Mouse (Mus musculus) C2C12 (cell line): ENCODE results near the gene Dnhd1. TPM values are rescaled to one million over a fixed set of nuclear protein-coding genes. Genes with fewer than 3 reads are reported as not detected.
"Not testable (repeated sequence)": the region's sequence is repeated elsewhere in the genome, so short reads cannot be mapped to it uniquely, and the experiment has no call there.

Experiments used
- H3K27me3 ChIP-seq: one replicate; pipeline ENCODE4 v1.6.1; 2011; ENCODE audit not compliant: control insufficient read depth, insufficient read depth, insufficient read length
- H3K36me3 ChIP-seq: one replicate; pipeline ENCODE4 v1.6.1; 2011; ENCODE audit not compliant: control insufficient read depth, insufficient read depth
- H3K4me3 ChIP-seq: one replicate; pipeline ENCODE4 v1.5.1; 2011; ENCODE audit warnings: mild to moderate bottlenecking, control low read depth; ENCODE audit not compliant: poor library complexity, insufficient read depth, severe bottlenecking
- H3K79me2 ChIP-seq: one replicate; pipeline ENCODE4 v1.6.1; 2011; ENCODE audit not compliant: control insufficient read depth, insufficient read depth
- H3K79me3 ChIP-seq: one replicate; pipeline ENCODE4 v1.6.1; 2011; ENCODE audit warnings: low read depth, control low read depth
- H3ac ChIP-seq: one replicate; pipeline ENCODE3; 2011; ENCODE audit warnings: low read depth; ENCODE audit not compliant: control insufficient read depth, insufficient read length
- CEBPB ChIP-seq: IDR thresholded peaks from one replicate; pipeline ENCODE4 v1.6.1; 2011; ENCODE audit warnings: low read depth, mild to moderate bottlenecking, control low read depth, moderate library complexity
- CTCF ChIP-seq: IDR thresholded peaks from one replicate; pipeline ENCODE4 v1.5.1; 2011; ENCODE audit not compliant: control insufficient read depth, insufficient read depth, insufficient read length
- FOSL1 ChIP-seq: IDR thresholded peaks from one replicate; pipeline ENCODE4 v1.8.0; 2011; ENCODE audit warnings: mild to moderate bottlenecking, low read length; ENCODE audit not compliant: poor library complexity, insufficient read depth, severe bottlenecking
- MAX ChIP-seq: IDR thresholded peaks from one replicate; pipeline ENCODE4 v1.6.1; 2011; ENCODE audit warnings: mild to moderate bottlenecking, control low read depth
- MYOD1 ChIP-seq: IDR thresholded peaks from one replicate; pipeline ENCODE4 v1.6.1; 2011; ENCODE audit warnings: low read depth; ENCODE audit not compliant: control insufficient read depth, insufficient read length
- MYOG ChIP-seq: IDR thresholded peaks from one replicate; pipeline ENCODE4 v1.6.1; 2011; ENCODE audit not compliant: control insufficient read depth, insufficient read length; ENCODE audit errors: extremely low read depth
- USF1 ChIP-seq: IDR thresholded peaks from one replicate; pipeline ENCODE4 v1.6.1; 2011; ENCODE audit warnings: low read depth, mild to moderate bottlenecking, control low read depth, moderate library complexity
- polyA plus RNA-seq: library from polyadenylated mRNA; unstranded; fragments of >200 nt; fragmentation: generic; extraction: Trizol; gene quantifications from one replicate; pipeline ENCODE4 v1.2.1, GENCODE M21; 2012; ENCODE audit warnings: missing spikeins

The Dnhd1 gene
- polyA plus RNA-seq, 1 experiment = 0.35 TPM

DNA sequence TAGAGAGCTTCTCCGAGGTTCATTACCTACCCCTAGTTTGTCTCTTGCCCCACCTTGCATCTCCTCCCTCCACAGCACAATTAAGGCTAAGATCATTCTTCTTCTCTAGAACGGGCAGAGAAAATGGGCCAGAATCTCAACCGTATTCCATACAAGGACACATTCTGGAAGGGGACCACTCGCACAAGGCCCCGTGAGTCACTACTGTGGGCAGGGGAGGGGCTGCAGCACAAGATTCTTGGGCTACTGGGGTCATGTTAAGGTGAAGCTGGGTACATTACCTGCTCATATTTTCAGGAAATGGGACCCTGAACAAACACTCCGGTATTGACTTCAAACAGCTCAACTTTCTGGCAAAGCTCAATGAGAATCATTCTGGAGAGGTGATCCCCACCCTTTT is 90.2 kb downstream of the Dnhd1 start:
- Histone ChIP-seq H3K79me3 (peaks cover 38% of the 10 kb centered on the region), H3K36me3 (peaks cover 40% of the 10 kb centered on the region), H3K4me3 (no peak overlapping the region), H3K27me3 (no peaks in the 10 kb centered on the region), H3K79me2 (peaks cover 68% of the 10 kb centered on the region), H3ac (no peak overlapping the region)
- TF ChIP-seq FOSL1 (no peak), MAX (no peak), CTCF (no peak), MYOD1 (no peak), MYOG (no peak), CEBPB (no peak), USF1 (no peak)

DNA sequence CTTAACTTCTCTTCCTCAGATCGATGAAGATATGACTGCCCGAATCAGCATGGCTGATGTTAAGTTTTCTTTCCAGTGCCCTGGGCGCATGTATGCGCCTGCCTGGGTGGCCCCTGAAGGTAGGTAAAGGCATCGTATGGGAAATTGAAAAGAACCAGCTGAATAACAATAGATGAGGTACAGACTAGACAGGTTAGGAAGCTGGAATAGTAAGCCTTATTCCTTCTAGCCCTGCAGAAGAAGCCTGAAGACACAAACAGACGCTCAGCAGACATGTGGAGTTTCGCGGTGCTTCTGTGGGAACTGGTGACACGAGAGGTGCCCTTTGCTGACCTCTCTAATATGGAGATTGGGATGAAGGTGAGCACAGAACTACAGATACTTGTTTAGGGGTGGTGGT is 91.4 kb downstream of the Dnhd1 start:
- no peak for TF ChIP-seq MYOD1
- no peak for TF ChIP-seq CTCF
- no peak for TF ChIP-seq MAX
- no peak for TF ChIP-seq USF1
- TF ChIP-seq MYOG = no peak
- TF ChIP-seq CEBPB = no peak
- no peak for TF ChIP-seq FOSL1
- Histone ChIP-seq H3K79me2 (peaks cover 59% of the 10 kb centered on the region), H3K27me3 (no peaks in the 10 kb centered on the region), H3ac (no peak overlapping the region), H3K4me3 (no peak overlapping the region), H3K36me3 (peaks cover 40% of the 10 kb centered on the region), H3K79me3 (peaks cover 32% of the 10 kb centered on the region)

DNA sequence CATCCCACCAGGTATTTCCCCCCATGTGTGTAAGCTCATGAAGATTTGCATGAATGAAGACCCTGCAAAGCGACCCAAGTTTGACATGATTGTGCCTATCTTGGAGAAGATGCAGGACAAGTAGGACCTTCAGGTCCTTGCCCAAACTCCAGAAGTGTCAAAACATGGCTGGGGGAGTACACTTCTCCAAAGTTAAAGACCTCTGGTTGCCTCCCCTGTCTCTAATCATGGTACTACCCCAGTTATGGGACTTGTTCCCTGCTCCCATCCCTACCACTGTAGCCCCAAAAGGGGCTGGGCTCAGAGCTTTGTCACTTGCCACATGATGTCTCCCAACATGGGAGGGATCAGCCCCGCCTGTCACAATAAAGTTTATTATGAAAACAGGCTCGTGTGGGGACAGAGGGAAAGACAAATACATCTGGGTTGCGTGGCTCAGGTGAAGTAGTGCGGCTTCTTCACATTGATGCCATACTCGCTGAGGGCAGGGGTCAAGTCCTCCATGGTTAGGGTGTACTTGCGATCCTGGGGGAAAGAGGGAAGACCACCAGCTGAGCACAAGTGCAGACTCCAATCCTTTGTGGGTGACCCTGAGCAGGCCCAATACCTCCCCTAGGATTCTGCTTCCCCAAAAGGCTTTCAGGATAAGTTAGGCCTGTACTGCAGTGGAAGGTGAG is 92.0 kb downstream of the Dnhd1 start:
- not testable (repeated sequence) for H3K27me3 ChIP-seq, H3ac ChIP-seq, H3K4me3 ChIP-seq
- Histone ChIP-seq H3K79me2 (peaks cover 52% of the 10 kb centered on the region), H3K36me3 (peaks cover 40% of the 10 kb centered on the region), H3K79me3 (peaks cover 25% of the 10 kb centered on the region)

DNA sequence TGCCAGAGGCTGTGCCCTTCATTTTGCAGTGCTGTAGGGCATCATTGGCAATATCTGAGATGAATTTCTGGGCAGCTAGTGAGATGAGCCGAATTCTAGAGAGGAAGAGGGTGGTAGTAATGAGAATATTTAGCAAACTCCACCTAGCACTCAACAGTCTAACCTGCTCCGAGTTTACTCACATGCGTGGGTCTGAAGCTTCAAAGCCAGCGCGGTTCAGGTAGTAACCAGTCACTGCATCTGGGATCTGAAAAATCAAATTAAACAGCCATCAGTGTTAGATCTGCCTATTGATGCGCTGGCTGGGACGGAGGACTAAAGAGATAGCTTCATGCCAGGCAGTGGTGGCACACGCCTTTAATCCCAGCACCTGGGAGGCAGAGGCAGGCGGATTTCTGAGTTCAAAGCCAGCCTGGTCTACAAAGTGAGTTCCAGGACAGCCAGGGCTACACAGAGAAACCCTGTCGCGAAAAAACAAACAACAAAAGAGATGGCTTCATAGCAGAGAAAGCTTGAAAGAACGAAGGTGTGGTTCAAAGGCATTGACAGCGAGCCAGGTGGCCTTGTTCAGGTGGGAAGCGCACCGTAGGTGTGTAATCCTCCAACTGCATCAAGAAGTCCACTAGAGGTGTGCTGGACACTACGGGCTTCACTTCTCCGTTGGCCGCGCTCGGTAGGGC is 92.8 kb downstream of the Dnhd1 start:
- peak overlapping the region; percentile 63 for H3K4me3 ChIP-seq
- H3K27me3 ChIP-seq = not testable (repeated sequence)
- peaks cover 44% of the 10 kb centered on the region for H3K36me3 ChIP-seq
- peak overlapping the region; percentile 93 for H3ac ChIP-seq
- peaks cover 19% of the 10 kb centered on the region for H3K79me3 ChIP-seq
- H3K79me2 ChIP-seq = peaks cover 45% of the 10 kb centered on the region

DNA sequence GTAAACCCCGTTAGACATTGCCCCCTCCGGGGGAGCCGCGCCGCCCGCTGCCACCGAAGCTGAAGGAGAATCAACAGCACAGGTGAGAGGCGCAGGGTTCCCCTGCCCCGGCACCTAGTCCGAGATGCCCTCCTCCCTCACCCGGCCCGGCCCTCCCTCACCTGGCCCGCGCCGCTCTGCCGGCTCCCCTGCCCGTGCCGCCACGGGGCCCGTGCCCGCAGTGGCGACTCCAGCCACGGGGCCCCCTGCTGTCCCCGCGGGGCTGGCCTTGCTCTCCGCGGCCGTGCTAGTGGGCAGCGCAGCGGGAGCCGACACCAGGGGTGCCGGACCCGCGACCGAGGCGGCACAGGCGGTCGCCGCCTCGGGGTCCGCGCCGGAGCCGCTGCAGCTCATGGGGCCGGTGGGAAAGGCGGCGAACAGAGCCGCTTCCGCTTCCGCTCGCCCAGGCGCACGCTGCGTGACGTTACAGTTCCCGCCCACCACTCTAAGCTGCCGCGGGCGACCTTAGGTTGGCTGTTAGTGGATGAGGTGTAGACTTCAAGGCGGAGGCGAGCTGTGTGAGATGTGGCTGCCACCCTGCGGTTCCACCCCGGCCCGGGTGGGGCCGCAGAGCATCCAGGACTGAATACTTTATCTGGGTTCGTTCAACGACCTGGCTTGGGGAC is 93.4 kb downstream of the Dnhd1 start, which contains the start of gene Taf10:
Gene Taf10 (minus strand): TSS at position 436 of the 665 bp plus-strand sequence.
- peak within 1 kb of the TSS; percentile 63 for H3K4me3 ChIP-seq
- peaks cover 44% of the 10 kb centered on the region for H3K36me3 ChIP-seq
- peaks cover 40% of the 10 kb centered on the region for H3K79me2 ChIP-seq
- TF ChIP-seq FOSL1 (no peak), MYOG (no peak), USF1 (no peak), MYOD1 (no peak), MAX (peak; percentile 58), CTCF (peak; percentile 19), CEBPB (no peak)
- H3K79me3 ChIP-seq = peaks cover 18% of the 10 kb centered on the region
- H3ac ChIP-seq = peak within 1 kb of the TSS; percentile 93
- H3K27me3 ChIP-seq = no peaks in the 10 kb centered on the region

DNA sequence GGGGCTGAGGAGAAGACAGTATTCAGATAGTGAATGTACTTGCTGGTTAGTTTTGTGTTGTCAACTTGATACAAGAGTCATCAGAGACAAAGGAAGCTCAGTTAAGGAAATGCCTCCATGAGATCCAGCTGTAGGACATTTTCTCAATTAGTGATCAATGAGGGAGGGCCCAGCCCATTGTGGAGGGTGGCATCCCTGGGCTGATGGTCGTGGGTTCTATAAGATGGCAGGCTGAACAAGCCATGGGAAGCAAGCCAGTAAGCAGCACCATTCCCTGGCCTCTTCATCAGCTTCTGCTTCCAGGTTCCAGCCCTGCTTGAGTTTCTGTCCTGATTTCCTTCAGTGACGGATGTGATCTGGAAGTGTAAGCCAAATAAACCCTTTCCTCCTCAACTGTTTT is 97.1 kb downstream of the Dnhd1 start:
- peaks cover 12% of the 10 kb centered on the region for H3K36me3 ChIP-seq
- H3K4me3 ChIP-seq = no peak overlapping the region
- TF ChIP-seq USF1 (no peak), CEBPB (no peak), MAX (no peak), MYOD1 (no peak), FOSL1 (no peak), CTCF (no peak), MYOG (no peak)
- peaks cover 12% of the 10 kb centered on the region for H3K79me3 ChIP-seq
- no peaks in the 10 kb centered on the region for H3K27me3 ChIP-seq
- H3ac ChIP-seq = no peak overlapping the region
- H3K79me2 ChIP-seq = peaks cover 25% of the 10 kb centered on the region
